Mouse (Mus musculus): ENCODE measurements around the gene Ubxn11. TPM values are rescaled to one million over a fixed set of nuclear protein-coding genes. Genes with fewer than 3 reads are reported as not detected.

The Ubxn11 gene
- polyA plus RNA-seq, 1 experiment, result 457 TPM

DNA sequence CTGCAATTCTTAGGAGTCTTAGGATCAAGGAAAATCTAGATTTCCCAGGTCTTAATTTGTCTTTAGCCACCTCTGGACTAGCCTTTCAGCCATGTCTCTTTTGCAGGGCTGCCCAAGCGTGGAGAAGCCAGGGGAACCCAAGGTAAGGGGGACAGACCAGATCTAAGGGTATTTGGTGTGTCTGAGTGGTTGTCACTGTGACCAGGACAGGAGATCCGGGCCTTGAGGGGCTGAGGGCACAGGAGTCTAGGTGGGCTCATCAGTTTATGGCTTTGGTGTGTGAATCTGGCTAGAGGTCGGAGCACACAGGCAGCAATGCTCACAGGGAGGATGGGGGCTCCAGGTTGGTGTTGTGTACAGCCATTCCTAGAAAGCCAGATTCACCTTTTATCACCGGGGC, 21.7 kb upstream of the Ubxn11 start:
- H3K4me1 ChIP-seq (ENCODE audit: control insufficient read depth, insufficient read depth, low read length), result peaks cover 5% of the 10 kb centered on the region
- no peak for TF ChIP-seq CTCF (IDR thresholded peaks at IDR 0.05; ENCODE audit: control insufficient read depth, insufficient read depth, insufficient replicate concordance, low read depth, low read length)
- no peak for TF ChIP-seq POLR2A (IDR thresholded peaks at IDR 0.05; ENCODE audit: control insufficient read depth, low read depth, low read length)
- H3K36me3 ChIP-seq (ENCODE audit: control insufficient read depth, insufficient read depth, low read length), result no peaks in the 10 kb centered on the region
- no peak overlapping the region for H3K27ac ChIP-seq (ENCODE audit: control insufficient read depth, insufficient read depth, low read depth, low read length)
- H3K4me3 ChIP-seq (ENCODE audit: control insufficient read depth, low read depth, low read length), result no peak overlapping the region
- H3K27me3 ChIP-seq (ENCODE audit: control insufficient read depth, insufficient read depth, low read length), result no peaks in the 10 kb centered on the region; the same call in 1 of the 2 replicates

DNA sequence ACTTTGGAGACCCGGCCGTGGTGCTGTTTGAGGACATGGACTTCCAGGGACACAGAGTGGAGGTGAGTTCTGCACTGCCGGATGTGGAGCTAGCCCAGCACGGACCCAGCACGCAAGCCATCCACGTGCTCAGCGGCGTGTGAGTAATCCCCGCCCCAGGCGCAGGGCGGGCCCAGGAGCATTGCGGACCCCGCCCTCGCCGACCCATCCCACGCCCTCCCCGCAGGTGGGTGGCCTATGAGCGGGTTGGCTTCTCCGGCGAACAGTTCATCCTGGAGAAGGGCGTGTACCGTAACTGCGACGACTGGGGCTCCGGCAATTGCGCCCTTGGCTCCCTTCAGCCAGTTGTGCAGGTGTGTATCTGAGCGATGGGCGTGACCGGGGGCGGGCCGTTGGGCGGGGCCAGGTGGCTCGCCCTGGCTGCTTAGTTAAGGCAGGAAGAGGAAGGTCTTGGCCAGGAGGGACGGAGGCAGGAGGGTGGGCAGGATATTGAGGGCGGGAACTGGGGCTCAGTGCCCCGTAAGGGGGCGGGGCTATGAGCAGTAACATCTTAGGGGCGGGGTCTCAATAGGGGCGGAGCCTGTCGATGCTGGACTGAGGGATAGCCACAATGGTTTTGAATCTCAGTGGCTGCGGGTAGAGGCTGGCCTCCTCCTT, 20.5 kb upstream of the Ubxn11 start:
- Histone ChIP-seq H3K4me3 (ENCODE audit: control insufficient read depth, low read depth, low read length) (peak overlapping the region; percentile 81), H3K27ac (ENCODE audit: control insufficient read depth, insufficient read depth, low read depth, low read length) (no peak overlapping the region), H3K4me1 (ENCODE audit: control insufficient read depth, insufficient read depth, low read length) (peaks cover 5% of the 10 kb centered on the region), H3K27me3 (ENCODE audit: control insufficient read depth, insufficient read depth, low read length) (no peaks in the 10 kb centered on the region; the same call in 1 of the 2 replicates), H3K36me3 (ENCODE audit: control insufficient read depth, insufficient read depth, low read length) (no peaks in the 10 kb centered on the region)
- no peak for TF ChIP-seq CTCF (IDR thresholded peaks at IDR 0.05; ENCODE audit: control insufficient read depth, insufficient read depth, insufficient replicate concordance, low read depth, low read length)
- TF ChIP-seq POLR2A (IDR thresholded peaks at IDR 0.05; ENCODE audit: control insufficient read depth, low read depth, low read length), result peak; percentile 39; the same call in 1 of the 2 replicates

DNA sequence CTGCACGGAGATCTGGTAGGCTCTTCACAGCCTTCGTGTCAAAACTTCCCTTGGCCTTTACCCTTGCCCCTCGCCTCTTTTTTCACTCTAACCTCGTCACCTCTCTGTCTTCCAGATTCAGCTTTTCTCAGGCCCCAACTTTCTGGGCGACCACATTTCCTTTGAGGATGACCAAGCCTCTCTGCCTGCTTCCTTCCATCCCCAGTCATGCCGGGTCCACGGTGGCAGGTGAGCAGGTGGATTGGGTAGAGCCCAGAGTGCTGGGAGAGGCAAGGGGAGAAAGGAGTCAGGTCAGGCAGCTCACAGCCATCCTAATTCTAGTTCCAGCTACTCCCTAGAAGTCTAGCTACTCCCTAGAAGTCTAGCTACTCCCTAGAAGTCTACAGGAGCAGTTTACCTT, 19.9 kb upstream of the Ubxn11 start:
- peaks cover 7% of the 10 kb centered on the region for H3K4me1 ChIP-seq (ENCODE audit: control insufficient read depth, insufficient read depth, low read length)
- no peak overlapping the region for H3K27ac ChIP-seq (ENCODE audit: control insufficient read depth, insufficient read depth, low read depth, low read length)
- H3K4me3 ChIP-seq (ENCODE audit: control insufficient read depth, low read depth, low read length), result peak overlapping the region; percentile 81
- H3K36me3 ChIP-seq (ENCODE audit: control insufficient read depth, insufficient read depth, low read length), result no peaks in the 10 kb centered on the region
- TF ChIP-seq POLR2A (IDR thresholded peaks at IDR 0.05; ENCODE audit: control insufficient read depth, low read depth, low read length) (no peak), CTCF (IDR thresholded peaks at IDR 0.05; ENCODE audit: control insufficient read depth, insufficient read depth, insufficient replicate concordance, low read depth, low read length) (no peak)
- no peaks in the 10 kb centered on the region; the same call in 1 of the 2 replicates for H3K27me3 ChIP-seq (ENCODE audit: control insufficient read depth, insufficient read depth, low read length)

DNA sequence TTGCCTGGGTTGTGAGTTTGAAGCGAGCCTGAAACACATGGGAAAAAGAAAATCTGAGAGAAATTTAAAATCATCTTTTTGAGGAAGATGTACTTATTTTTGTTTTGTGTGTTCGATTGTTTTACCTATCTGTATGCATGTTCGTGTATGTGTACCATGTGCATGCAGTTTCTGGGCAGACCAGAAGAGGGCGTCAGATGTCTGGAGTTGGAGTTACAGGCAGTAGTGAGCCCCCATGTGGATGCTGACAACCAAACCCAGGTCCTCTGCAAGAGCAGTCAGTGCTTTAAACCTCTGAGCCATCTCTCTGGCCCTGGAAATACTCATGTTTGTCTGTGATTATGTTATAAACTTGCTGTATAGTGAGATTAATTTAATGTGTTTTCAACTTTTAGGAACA, 17.4 kb upstream of the Ubxn11 start:
- TF ChIP-seq CTCF (IDR thresholded peaks at IDR 0.05; ENCODE audit: control insufficient read depth, insufficient read depth, insufficient replicate concordance, low read depth, low read length) (no peak), POLR2A (IDR thresholded peaks at IDR 0.05; ENCODE audit: control insufficient read depth, low read depth, low read length) (no peak)
- Histone ChIP-seq H3K36me3 (ENCODE audit: control insufficient read depth, insufficient read depth, low read length) (no peaks in the 10 kb centered on the region), H3K27me3 (ENCODE audit: control insufficient read depth, insufficient read depth, low read length) (no peaks in the 10 kb centered on the region; the same call in 1 of the 2 replicates)

DNA sequence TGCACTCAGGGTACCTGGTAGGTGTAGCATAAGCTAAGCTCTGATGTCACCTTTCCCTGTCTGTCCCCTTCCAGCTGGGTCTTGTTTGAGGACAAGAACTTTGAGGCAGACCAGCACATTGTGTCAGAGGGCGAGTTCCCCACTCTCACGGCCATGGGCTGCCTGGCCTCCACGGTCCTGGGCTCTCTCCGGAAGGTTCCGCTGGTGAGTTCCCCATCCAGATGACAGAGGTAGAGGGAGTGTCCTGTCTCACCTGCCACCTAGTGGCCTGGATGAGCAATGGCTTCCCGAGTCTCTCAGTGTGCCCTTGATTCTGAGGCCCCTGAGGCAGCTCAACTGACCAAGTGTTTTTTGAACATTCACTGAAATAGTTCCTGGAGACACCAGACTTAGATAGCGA, 15.0 kb upstream of the Ubxn11 start:
- peaks cover 2% of the 10 kb centered on the region; the same call in 1 of the 2 replicates for H3K4me1 ChIP-seq (ENCODE audit: control insufficient read depth, insufficient read depth, low read length)
- H3K4me3 ChIP-seq (ENCODE audit: control insufficient read depth, low read depth, low read length), result no peak overlapping the region
- TF ChIP-seq CTCF (IDR thresholded peaks at IDR 0.05; ENCODE audit: control insufficient read depth, insufficient read depth, insufficient replicate concordance, low read depth, low read length), result peak; percentile 70; the same call in 1 of the 2 replicates
- TF ChIP-seq POLR2A (IDR thresholded peaks at IDR 0.05; ENCODE audit: control insufficient read depth, low read depth, low read length), result no peak
- no peak overlapping the region for H3K27ac ChIP-seq (ENCODE audit: control insufficient read depth, insufficient read depth, low read depth, low read length)
- H3K36me3 ChIP-seq (ENCODE audit: control insufficient read depth, insufficient read depth, low read length), result no peaks in the 10 kb centered on the region
- H3K27me3 ChIP-seq (ENCODE audit: control insufficient read depth, insufficient read depth, low read length), result no peaks in the 10 kb centered on the region

More for the DNA sequence above, 17.4 kb upstream of the Ubxn11 start:
- Histone ChIP-seq H3K27ac (ENCODE audit: control insufficient read depth, insufficient read depth, low read depth, low read length) (no peak overlapping the region), H3K4me3 (ENCODE audit: control insufficient read depth, low read depth, low read length) (no peak overlapping the region), H3K4me1 (ENCODE audit: control insufficient read depth, insufficient read depth, low read length) (peaks cover 7% of the 10 kb centered on the region)

DNA sequence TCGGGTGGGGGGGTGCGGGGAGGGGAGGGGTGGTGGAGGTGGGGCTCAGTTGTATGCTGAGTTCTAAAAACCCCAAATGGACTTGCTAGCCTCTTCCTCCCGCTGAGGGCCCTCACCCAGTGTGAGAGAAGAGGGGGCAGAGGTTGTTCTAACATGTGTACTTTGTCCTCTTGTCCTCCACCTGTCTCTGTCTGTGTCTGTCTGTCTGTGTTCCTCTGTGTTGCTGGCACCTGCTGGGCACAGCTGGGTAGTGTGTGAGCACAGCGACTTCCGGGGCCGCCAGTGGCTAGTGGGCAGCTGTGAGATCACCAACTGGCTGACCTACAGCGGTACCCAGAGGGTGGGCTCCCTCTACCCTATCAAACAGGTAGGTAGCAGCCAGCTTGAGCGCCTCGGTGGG, 13.3 kb upstream of the Ubxn11 start:
- TF ChIP-seq POLR2A (IDR thresholded peaks at IDR 0.05; ENCODE audit: control insufficient read depth, low read depth, low read length) (no peak), CTCF (IDR thresholded peaks at IDR 0.05; ENCODE audit: control insufficient read depth, insufficient read depth, insufficient replicate concordance, low read depth, low read length) (no peak)
- Histone ChIP-seq H3K36me3 (ENCODE audit: control insufficient read depth, insufficient read depth, low read length) (no peaks in the 10 kb centered on the region), H3K4me1 (ENCODE audit: control insufficient read depth, insufficient read depth, low read length) (peaks cover 2% of the 10 kb centered on the region; the same call in 1 of the 2 replicates), H3K4me3 (ENCODE audit: control insufficient read depth, low read depth, low read length) (no peak overlapping the region), H3K27ac (ENCODE audit: control insufficient read depth, insufficient read depth, low read depth, low read length) (no peak overlapping the region), H3K27me3 (ENCODE audit: control insufficient read depth, insufficient read depth, low read length) (no peaks in the 10 kb centered on the region)

DNA sequence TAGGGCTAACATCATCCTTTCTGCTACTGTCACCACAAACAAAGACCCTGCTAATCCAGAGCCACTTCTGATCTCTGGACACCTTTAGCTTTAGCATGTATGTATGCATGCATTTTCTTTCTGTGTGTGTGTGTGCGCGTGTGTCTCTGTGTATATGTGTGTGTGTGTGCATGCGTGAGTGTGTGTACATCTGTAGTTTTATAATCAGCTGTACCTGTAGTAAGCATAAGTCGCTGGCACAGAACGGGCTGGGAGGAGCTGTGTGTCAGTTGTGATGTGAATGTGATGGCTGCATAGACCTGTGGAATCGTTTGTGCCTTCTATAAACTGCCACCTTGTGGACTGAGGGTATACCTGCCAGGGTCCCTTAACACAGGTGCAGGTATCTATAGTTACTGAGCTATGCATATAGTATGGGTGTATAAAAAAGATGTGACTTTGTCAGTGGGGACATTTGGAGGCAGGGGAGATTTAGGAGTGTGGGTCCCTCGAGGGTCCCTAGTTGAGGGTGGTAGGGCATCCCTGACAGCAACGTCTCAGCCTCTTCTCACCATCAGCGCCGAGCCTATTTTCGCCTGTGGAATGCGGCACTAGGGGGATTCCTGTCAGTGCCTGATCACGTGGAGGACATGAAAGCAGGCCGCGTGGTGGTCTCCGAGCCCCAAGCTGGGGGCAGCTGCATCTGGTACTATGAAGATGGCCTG, 11.7 kb upstream of the Ubxn11 start:
- TF ChIP-seq CTCF (IDR thresholded peaks at IDR 0.05; ENCODE audit: control insufficient read depth, insufficient read depth, insufficient replicate concordance, low read depth, low read length), result no peak
- no peak for TF ChIP-seq POLR2A (IDR thresholded peaks at IDR 0.05; ENCODE audit: control insufficient read depth, low read depth, low read length)
- Histone ChIP-seq H3K27ac (ENCODE audit: control insufficient read depth, insufficient read depth, low read depth, low read length) (no peak overlapping the region), H3K36me3 (ENCODE audit: control insufficient read depth, insufficient read depth, low read length) (no peaks in the 10 kb centered on the region), H3K27me3 (ENCODE audit: control insufficient read depth, insufficient read depth, low read length) (no peaks in the 10 kb centered on the region), H3K4me3 (ENCODE audit: control insufficient read depth, low read depth, low read length) (no peak overlapping the region), H3K4me1 (ENCODE audit: control insufficient read depth, insufficient read depth, low read length) (peaks cover 2% of the 10 kb centered on the region; the same call in 1 of the 2 replicates)
